Mouse (Mus musculus): ENCODE measurements around the gene Rab2b.

Rab2b gene

GRCm38 (mm10) chr14:52277210-52277609, 2.1 kb downstream of the Rab2b start:
- DNase-seq (ENCODE audit: low spot score in 2 of 2) = no peak

- DNase-seq (ENCODE audit: low spot score in 2 of 2) = no peak
These were observed 6.6 kb downstream of the Rab2b start for GRCm38 (mm10) chr14:52272781-52273180.

GRCm38 (mm10) chr14:52257484-52258213, 21.7 kb downstream of the Rab2b start, which contains the start of gene Chd8:
TSS of gene Chd8 (minus strand) at chr14:52257780.
- DNase-seq (ENCODE audit: low spot score in 2 of 2) = peak; percentile 97 to 99

- DNase-seq (ENCODE audit: low spot score in 2 of 2) = peak; percentile 26 to 27
These were observed 22.8 kb downstream of the Rab2b start for GRCm38 (mm10) chr14:52256311-52257175.

GRCm38 (mm10) chr14:52246129-52246528, 33.2 kb downstream of the Rab2b start:
- no peak for DNase-seq (ENCODE audit: low spot score in 2 of 2)

GRCm38 (mm10) chr14:52244690-52245042, 34.7 kb downstream of the Rab2b start:
- DNase-seq (ENCODE audit: low spot score in 2 of 2) = no peak

- peak; percentile 100 for DNase-seq (ENCODE audit: low spot score in 2 of 2)
These were observed 35.2 kb downstream of the Rab2b start for GRCm38 (mm10) chr14:52244041-52244689.

- DNase-seq (ENCODE audit: low spot score in 2 of 2) = no peak
These were observed 43.1 kb downstream of the Rab2b start for GRCm38 (mm10) chr14:52236216-52236615.

GRCm38 (mm10) chr14:52235165-52235564, 44.2 kb downstream of the Rab2b start:
- no peak for DNase-seq (ENCODE audit: low spot score in 2 of 2)

GRCm38 (mm10) chr14:52232249-52232648, 47.1 kb downstream of the Rab2b start:
- no peak for DNase-seq (ENCODE audit: low spot score in 2 of 2)

- no peak for DNase-seq (ENCODE audit: low spot score in 2 of 2)
These were observed 53.4 kb downstream of the Rab2b start for GRCm38 (mm10) chr14:52225972-52226371.

GRCm38 (mm10) chr14:52217261-52217660, 62.1 kb downstream of the Rab2b start:
- no peak for DNase-seq (ENCODE audit: low spot score in 2 of 2)

Measured in spleen, postnatal 10 days (tissue).